Mouse (Mus musculus): ENCODE results near the gene Traf3.

Gene Traf3

GRCm38 (mm10) chr12:111246808-111247464, 80.8 kb downstream of the Traf3 start:
- in situ Hi-C loops (cut with MboI, MseI): no loop called here

GRCm38 (mm10) chr12:111249095-111249494, 82.9 kb downstream of the Traf3 start:
- in situ Hi-C loops (cut with MboI, MseI): no loop called here

DNA sequence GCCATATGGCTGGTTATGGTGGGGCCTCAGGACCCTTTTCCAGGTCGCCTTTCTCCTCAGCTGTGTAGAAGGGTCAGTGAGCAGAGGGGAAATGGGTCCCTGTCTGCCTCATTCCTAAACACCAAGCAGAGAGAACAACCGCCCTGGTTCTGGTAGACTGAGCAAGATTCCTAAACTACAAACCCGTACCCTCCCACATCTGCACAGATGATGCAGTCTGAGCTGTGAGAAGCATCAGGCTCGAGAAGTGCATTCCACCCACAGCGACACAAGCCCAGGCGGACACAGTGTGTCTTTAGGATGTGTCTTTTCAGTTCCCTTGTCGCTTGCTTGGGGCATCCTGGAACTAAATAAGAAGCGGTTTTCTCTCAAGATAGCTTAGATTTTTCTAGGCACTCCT, 83.9 kb downstream of the Traf3 start:
- in situ Hi-C loops (cut with MboI, MseI): no loop called here

- in situ Hi-C loops (cut with MboI, MseI): no loop called here
Measured at GRCm38 (mm10) chr12:111251227-111251626, 85.1 kb downstream of the Traf3 start.

DNA sequence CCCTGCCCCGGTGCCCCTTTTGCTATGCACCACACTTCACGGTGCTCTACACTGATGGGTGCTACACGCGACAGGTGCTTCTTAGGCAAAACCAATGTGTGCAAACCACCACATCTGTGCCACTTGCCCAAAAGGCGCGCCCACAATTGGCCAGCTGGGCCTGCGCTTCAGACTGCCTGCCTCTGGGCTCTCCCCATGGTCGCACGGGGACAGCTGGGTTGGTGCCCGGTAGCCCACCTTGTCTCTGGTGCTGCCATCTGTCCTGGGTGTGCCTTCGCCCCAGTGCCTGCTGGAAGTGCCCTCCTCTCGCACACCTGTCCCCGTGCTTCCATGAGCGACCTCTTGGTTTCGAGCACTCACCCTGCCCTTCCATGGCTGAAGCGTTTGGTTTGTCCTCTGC, 97.5 kb downstream of the Traf3 start:
- in situ Hi-C loops (cut with MboI, MseI): no loop called here

GRCm38 (mm10) chr12:111265212-111265611, 99.0 kb downstream of the Traf3 start:
- in situ Hi-C loops (cut with MboI, MseI): no loop called here

DNA sequence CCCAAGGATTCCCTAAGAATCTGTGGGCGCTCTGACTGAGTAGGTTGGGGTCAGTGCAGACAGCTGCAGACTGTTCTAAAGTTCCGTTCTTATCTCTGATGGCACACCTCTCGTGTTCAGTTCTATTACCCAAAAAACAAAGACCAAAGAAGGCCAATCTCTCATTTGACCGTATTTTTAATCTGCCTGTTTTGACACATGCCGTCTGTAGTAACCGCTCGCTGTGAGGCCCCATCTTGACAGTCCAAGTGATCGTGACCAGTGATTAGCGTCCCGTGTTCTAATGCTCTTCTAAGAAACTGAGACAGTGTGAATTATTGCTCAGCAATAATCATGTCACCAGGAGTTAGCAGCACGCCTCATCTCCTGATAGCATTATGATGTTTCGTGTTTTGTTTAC, 100.4 kb downstream of the Traf3 start:
- in situ Hi-C loops (cut with MboI, MseI): no loop called here

GRCm38 (mm10) chr12:111267673-111268325, 101.6 kb downstream of the Traf3 start:
- in situ Hi-C loops (cut with MboI, MseI): no loop called here

DNA sequence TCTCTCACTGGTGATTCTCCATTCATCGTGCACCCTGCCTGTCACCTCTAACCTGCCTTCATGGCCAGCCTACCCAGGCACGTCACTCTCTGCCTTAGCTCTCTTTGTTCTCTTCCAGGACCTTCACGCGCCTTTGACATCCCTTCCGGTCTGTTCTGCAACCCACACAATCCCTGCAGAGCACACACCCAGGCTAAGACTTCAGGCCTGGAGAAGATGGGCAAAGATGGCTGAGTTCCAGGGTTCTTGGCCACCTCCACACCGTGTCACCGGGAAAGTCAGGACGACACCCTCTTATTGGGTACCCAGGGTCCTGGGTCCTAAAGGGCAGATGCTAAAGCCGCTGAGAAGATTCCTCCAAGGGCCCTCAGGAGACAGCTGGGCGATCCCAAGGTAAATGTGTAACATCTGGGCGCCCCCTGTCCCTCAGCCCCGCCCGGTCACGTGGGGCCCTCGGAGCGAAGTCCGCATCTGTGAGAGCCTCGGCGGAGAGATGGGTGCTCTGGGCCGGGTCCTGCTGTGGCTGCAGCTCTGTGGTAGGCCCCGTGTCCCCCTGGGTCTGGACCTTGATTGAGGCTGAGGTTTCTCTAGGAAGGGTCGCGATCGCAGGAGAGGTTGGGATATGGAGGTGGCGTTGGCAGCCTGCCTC, 104.6 kb downstream of the Traf3 start, which contains the start of gene Amn:
Gene Amn, plus strand, starts transcription at position 467 of the 649 bp plus-strand sequence.
- in situ Hi-C loops (cut with MboI, MseI): no loop called here

DNA sequence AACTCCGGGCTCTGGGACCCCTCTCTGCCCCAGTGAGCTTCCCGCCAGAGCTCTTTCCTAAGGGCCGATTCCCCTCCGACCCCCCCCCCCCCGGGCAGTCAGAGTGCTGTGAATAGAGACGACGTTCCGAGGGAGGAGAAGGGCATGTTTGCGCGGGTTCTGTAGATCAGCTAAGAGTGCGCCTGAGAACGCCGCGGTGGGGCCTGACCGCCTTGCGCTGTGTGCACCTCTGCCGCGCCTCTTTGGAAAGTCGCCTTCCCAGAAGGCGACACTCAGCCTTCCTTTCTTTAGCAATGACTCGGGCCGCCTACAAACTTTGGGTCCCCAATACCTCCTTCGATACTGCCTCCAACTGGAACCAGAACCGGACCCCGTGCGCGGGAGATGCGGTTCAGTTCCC, 105.2 kb downstream of the Traf3 start:
- in situ Hi-C loops (cut with MboI, MseI): no loop called here

- in situ Hi-C loops (cut with MboI, MseI): no loop called here
Measured at GRCm38 (mm10) chr12:111271966-111272365, 105.8 kb downstream of the Traf3 start.

DNA sequence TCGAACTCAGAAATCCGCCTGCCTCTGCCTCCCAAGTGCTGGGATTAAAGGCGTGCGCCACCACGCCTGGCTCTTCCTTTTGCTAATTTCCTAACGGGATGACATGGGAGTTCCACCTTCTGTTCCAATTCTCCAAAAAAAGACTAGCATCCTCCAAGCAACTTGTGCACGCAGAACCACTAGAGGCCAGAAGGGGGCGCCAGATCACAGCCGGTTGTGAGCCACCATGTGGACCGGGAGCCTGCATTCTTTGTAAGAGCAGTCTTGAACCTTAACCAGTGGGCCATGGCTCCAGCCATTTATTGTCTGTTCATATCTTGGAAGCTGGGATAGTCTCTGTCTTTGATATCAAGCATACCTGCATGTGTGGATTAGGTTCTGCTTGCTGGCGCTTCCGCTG, 106.2 kb downstream of the Traf3 start:
- in situ Hi-C loops (cut with MboI, MseI): no loop called here

DNA sequence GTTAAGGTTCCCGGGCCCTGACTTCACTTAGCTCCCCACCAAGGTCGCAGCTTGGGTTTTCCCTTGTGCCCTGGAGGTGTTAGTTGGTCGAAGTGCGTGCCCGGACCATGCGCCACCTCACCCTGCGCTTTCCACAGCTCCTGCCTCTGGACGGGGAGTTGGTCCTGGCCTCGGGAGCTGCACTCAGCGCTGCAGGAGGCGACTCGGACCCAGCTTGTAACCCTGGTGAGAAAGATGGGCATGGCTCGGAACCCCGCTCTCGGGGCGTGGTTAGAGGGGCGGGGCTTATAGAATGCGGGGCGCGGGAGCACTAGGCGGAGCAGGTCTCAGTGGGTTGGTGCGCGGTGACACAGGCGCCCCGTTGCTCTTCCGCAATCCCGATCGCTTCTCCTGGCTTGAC, 107.8 kb downstream of the Traf3 start:
- in situ Hi-C loops (cut with MboI, MseI): no loop called here

GRCm38 (mm10) chr12:111274447-111275149, 108.4 kb downstream of the Traf3 start:
- in situ Hi-C loops (cut with MboI, MseI): no loop called here

DNA sequence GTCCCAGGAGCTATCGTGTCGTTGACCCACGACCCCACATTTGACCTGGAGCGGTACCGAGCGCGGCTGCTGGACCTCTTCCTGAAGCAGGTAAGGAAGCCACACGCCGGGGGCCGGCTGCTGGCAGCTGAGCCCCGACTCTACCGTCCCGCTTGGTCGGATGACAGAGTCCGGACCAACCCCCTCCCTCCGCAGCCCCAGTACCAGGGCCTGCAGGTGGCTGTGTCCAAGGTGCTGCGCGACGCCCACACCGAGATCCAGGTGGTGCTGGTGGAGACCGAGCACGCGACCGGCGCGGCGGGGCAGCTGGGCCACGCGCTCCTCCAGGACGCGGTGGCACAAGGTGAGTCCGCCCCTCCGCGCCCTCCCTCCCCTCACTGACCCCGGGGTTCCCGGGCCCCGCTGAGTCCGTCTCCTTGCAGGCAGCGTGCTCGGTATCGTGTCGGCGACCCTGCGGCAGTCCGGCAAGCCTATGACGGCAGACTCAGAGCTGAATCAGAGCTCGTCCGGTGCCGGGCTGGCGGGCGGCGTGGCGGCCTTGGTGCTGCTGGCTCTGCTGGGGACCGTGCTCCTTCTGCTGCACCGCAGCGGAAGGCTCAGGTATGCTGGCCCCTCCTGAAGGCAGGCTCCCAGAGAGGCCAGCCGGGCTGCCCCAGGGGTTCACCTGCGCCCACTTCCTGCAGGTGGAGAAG, 109.1 kb downstream of the Traf3 start:
- in situ Hi-C loops (cut with MboI, MseI): no loop called here

- in situ Hi-C loops (cut with MboI, MseI): no loop called here
Measured at GRCm38 (mm10) chr12:111276371-111276770, 110.2 kb downstream of the Traf3 start.

DNA sequence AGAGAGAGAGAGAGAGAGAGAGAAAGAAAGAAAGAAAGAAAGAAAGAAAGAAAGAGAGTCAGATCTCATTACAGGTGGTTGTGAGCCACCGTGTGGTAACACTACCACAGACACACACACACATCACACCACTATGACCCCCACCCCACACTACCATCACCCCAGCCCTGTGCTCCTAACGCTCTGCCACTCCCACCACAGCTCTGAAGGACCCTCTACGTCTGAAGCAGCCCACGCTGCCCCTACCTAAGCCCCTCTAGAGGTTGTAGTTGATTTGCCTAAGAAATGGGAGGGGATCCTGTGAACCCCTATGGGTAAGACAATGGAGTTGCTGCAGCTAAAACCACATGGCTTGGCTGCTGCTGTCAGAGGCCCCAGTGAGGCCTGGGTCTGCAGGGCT, 117.4 kb downstream of the Traf3 start:
- in situ Hi-C loops (cut with MboI, MseI): no loop called here

GRCm38 (mm10) chr12:111284532-111284931, 118.4 kb downstream of the Traf3 start:
- in situ Hi-C loops (cut with MboI, MseI): no loop called here

- in situ Hi-C loops (cut with MboI, MseI): no loop called here
Measured at GRCm38 (mm10) chr12:111293025-111293424, 126.9 kb downstream of the Traf3 start.

DNA sequence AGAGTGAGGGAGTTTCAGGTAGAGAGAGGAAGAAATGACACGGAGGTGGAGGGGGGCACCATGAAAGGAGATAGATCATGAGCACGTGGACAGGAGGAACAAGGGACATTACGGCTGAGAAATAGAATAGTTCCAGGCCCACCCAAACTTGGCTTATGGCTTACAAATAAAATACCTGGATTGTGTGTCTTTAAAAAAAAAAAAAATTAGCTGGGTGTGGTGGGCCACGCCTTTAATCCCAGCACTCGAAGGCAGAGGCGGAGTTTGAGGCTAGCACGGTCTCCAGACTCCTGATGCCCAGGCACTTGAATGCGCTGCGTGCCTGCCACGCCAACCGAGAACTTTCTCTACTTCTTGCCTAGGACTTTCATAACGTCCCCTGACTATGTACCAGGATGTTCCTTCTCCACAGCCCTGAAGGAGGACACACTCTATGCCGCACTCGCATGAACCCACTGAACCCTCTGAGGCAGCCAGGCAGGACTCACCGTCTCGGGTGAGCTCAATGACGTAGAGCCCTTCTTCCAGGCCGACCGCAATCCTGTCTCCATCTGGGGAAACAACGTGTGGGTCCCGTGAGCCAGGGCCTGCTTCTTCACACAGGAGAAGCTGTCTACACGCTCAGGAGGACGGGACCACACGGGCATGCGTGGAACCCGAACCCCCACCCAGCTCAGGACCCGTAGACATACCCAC, 135.3 kb downstream of the Traf3 start:
- in situ Hi-C loops (cut with MboI, MseI): no loop called here

GRCm38 (mm10) chr12:111302018-111302345, 135.8 kb downstream of the Traf3 start:
- in situ Hi-C loops (cut with MboI, MseI): no loop called here

Data from T-helper 17 cell (primary cell).